Mouse (Mus musculus): ENCODE data around the gene Olfr313. TPM values are rescaled to one million over a fixed set of nuclear protein-coding genes. Genes with fewer than 3 reads are reported as not detected.
A peak's percentile ranks its signal among the peaks of the same experiment; 100 is the strongest.

Olfr313 gene
- polyA plus RNA-seq, 1 experiment from 2014 or later, result not detected

DNA sequence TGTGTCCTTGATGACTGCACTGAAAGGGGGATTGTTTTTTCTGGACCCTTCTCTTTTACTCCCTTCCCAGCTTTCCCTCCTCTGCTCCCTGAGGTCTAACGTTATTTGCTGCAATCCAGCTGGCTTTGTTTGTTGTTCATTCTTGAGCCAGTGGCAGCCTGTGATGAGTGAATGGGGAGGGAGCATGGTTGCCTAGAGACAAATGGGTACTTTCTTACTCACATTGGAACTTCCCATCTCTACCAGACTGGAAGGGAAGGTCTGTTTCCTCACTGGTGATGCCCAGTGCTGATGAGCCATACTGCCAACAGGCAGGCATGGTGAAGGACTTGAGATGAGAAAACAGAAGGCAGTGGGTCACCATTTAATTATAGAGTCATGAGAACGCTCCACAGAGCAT is 34.9 kb downstream of the Olfr313 start:
- TF ChIP-seq CTCF (IDR thresholded peaks at IDR 0.05), result no peak
- ATAC-seq (no peak), DNase-seq (ENCODE audit: low read depth, low spot score) (no peak)
- no peaks in the 10 kb centered on the region for H3K27me3 ChIP-seq
- POLR2A ChIA-PET, result no interaction called here
- in situ Hi-C loops (cut with MboI; ENCODE audit: low pct_unique_long_range_greater_than_20kb), result no loop called here
- CTCF ChIA-PET, result no interaction called here

DNA sequence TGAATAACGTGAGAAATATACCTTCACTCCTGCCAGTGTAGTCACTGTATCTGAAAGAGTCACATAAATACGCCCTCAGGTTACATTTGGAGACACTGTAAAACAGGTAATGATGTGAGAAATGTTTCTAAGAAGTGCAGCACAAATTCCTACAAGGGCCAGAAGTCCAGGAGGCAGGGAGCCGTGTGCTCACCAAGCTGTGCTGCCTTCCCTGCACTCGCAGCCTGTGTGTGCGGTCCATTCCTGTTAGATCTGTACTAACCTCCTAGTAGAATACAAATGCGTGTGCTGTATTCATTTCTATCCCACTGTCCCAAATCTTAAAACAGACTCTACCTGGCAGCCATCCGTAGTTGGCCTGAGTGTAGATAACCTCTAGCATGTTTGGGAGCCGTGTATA is 45.9 kb downstream of the Olfr313 start:
- DNase-seq (ENCODE audit: low read depth, low spot score), result no peak
- ChIA-PET POLR2A (no interaction called here), CTCF (no interaction called here)
- no peak for ATAC-seq
- in situ Hi-C loops (cut with MboI; ENCODE audit: low pct_unique_long_range_greater_than_20kb), result no loop called here
- H3K27me3 ChIP-seq, result no peaks in the 10 kb centered on the region
- no peak for TF ChIP-seq CTCF (IDR thresholded peaks at IDR 0.05)

DNA sequence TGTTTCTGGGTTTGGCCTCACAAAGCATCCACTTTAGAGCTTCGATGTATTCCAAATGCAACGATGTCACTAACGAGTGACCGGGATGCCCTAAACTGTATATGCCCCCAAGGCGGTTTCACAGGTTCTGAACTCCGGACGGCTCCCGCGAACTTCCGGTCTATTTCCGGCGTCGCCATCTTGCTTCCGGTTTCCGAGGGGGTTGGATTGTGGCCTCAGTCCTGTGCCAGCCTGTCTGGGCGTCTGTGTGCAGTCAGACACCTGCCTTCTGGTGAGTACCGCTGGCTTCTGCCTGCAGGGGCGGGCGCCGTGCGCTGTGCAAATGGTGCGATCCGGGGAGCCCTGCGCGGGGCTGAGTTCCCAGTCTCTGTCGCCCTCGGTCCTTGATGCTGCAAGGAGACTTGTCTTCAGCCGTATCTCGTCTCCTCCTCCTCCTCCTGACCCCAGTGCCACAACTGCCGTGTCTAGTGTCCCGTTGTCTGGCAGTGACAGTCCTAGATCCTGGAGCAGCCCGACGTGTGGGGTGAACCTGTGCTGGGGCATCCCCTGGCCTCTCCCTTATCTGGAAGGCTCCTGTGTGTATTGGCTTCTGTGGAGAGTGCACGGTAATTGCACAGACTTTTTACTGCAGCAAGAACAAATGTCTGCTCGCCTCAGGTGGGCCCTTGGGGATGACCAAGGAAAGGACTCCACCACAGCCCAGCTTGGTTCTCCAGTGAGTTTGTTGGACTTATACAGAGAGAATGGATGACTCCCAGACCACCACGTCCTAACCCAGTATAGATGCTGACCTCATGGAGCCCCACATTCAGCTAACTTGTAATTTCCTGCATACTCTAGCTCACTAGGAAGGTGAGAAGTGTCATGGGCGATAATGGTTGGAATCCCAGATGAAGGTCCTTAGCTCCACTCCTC is 52.5 kb downstream of the Olfr313 start, which contains the start of gene 2810021J22Rik:
Gene 2810021J22Rik, plus strand, starts transcription at position 178 of the 915 bp plus-strand sequence.
- POLR2A ChIA-PET, result interaction anchor here (0.8 kb wide), 1 partner anchor 61 kb away, joined by 3 read pairs; no protein-coding TSS in a partner anchor
- CTCF ChIA-PET, result no interaction called here
- ATAC-seq (peak; percentile 66), DNase-seq (ENCODE audit: low read depth, low spot score) (no peak)
- no peaks in the 10 kb centered on the region for H3K27me3 ChIP-seq
- in situ Hi-C loops (cut with MboI; ENCODE audit: low pct_unique_long_range_greater_than_20kb), result no loop called here
- TF ChIP-seq CTCF (IDR thresholded peaks at IDR 0.05), result no peak

DNA sequence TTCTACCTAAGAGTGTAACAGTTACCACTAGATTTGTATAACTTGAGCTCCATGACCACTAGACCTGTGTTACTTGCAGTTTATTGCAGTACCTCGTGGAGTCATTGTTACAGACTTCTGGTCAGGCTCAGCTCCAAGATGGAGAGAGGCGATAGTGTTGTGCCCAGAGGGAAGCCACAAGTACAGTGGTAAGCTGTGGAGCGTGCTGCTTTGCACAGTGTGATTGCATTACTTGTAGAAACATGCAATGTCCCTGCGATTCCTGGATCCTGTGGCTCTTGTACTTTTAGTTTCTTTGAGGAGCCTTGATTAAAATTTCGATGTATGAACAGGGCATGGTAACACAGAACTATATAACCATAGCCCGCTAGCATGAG is 53.1 kb downstream of the Olfr313 start:
- CTCF ChIA-PET, result interaction anchor here (0.9 kb wide), 1 partner anchor 27 kb away, joined by 3 read pairs; no protein-coding TSS in a partner anchor
- in situ Hi-C loops (cut with MboI; ENCODE audit: low pct_unique_long_range_greater_than_20kb), result no loop called here
- POLR2A ChIA-PET, result no interaction called here
- no peak for DNase-seq (ENCODE audit: low read depth, low spot score)
- no peaks in the 10 kb centered on the region for H3K27me3 ChIP-seq
- no peak for TF ChIP-seq CTCF (IDR thresholded peaks at IDR 0.05)
- peak; percentile 22 for ATAC-seq

Other genes starting within 250 kb of the Olfr313 start
- not detected for gene Olfr224, start 244.4 kb upstream of the Olfr313 start, polyA plus RNA-seq (2021)
- not detected for gene Olfr325, start 237.3 kb upstream of the Olfr313 start, polyA plus RNA-seq (2021)
- 0.08 TPM for gene Olfr324, start 219.9 kb upstream of the Olfr313 start, polyA plus RNA-seq (2021)
- gene 2210407C18Rik, start 198.9 kb upstream of the Olfr313 start, polyA plus RNA-seq (2021), result 0.42 TPM
- gene Olfr323, start 184.5 kb upstream of the Olfr313 start, polyA plus RNA-seq (2021), result not detected
- gene Trim58, start 174.5 kb upstream of the Olfr313 start, polyA plus RNA-seq (2021), result 0.04 TPM
- gene Olfr322, start 156.2 kb upstream of the Olfr313 start, polyA plus RNA-seq (2021), result not detected
- not detected for gene Olfr320, start 133.9 kb upstream of the Olfr313 start, polyA plus RNA-seq (2021)
- not detected for gene Olfr319, start 115.8 kb upstream of the Olfr313 start, polyA plus RNA-seq (2021)
- gene Olfr318, start 91.0 kb upstream of the Olfr313 start, polyA plus RNA-seq (2021), result 0.03 TPM
- not detected for gene Olfr317, start 75.8 kb upstream of the Olfr313 start, polyA plus RNA-seq (2021)
- not detected for gene Olfr316, start 62.3 kb upstream of the Olfr313 start, polyA plus RNA-seq (2021)
- not detected for gene Olfr315, start 41.8 kb upstream of the Olfr313 start, polyA plus RNA-seq (2021)
- not detected for gene Olfr314, start 32.0 kb upstream of the Olfr313 start, polyA plus RNA-seq (2021)
- gene Fam183b, start 13.0 kb upstream of the Olfr313 start, polyA plus RNA-seq (2021), result not detected
- gene Olfr312, start 14.2 kb downstream of the Olfr313 start, polyA plus RNA-seq (2021), result not detected
- gene Olfr311, start 24.3 kb downstream of the Olfr313 start, polyA plus RNA-seq (2021), result not detected
- gene Gm12258, start 32.2 kb downstream of the Olfr313 start, polyA plus RNA-seq (2021), result 6.8 TPM
- 6.4 TPM for gene 2810021J22Rik, start 52.2 kb downstream of the Olfr313 start, polyA plus RNA-seq (2021)
- 3.1 TPM for gene Zfp39, start 89.2 kb downstream of the Olfr313 start, polyA plus RNA-seq (2021)
- not detected for gene Btnl10, start 102.9 kb downstream of the Olfr313 start, polyA plus RNA-seq (2021)
- 252 TPM for gene Rnf187, start 123.9 kb downstream of the Olfr313 start, polyA plus RNA-seq (2021)
- gene Hist3h2ba, start 133.9 kb downstream of the Olfr313 start, polyA plus RNA-seq (2021), result 7.1 TPM
- gene Hist3h2a, start 139.7 kb downstream of the Olfr313 start, polyA plus RNA-seq (2021), result 20.9 TPM
- 0.26 TPM for gene Trim17, start 139.7 kb downstream of the Olfr313 start, polyA plus RNA-seq (2021)
- gene Trim11, start 163.1 kb downstream of the Olfr313 start, polyA plus RNA-seq (2021), result 29.2 TPM

Measured in Patski (cell line).